Mouse (Mus musculus): Measurements from ENCODE around the gene Grid1.

Grid1 gene

DNA sequence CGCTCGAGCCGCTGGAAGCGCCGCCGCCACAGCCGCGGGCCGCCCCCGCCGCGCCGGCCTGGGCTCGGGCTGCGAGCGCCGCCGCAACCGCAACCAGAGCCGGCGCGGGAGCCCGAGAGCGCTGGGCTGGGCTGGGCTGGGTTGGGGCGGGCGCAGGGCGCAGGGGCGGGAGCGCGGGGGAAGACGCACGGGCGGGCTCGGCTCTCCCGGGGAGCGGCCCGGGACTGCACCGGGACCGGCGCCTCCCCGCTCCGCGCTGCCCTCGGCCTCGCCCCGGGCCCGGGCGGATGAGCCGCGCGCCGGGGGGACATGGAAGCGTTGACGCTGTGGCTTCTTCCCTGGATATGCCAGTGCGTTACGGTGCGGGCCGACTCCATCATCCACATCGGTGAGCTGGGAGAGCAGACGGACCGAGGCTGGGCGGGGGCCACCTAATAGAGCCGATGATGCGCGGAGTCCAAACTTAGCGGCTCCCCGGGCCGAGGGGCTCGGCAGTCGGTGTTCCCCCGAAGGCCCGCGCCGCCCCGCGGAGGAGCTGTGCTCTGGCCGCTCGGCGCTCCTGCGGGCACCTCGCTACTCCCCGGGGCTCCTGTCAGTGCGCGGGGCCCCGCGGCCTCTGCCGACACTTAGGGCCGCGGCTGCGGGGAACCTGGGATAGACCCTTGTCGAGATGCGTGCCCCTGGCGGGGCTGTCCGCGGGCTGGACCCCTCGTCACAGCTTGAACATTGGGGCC lies at the start of gene Grid1:
Gene Grid1 (plus strand): TSS at position 190 of the 734 bp plus-strand sequence.
- DNase-seq (ENCODE audit: low read depth in 2 of 2, low spot score in 2 of 2), result no peak

DNA sequence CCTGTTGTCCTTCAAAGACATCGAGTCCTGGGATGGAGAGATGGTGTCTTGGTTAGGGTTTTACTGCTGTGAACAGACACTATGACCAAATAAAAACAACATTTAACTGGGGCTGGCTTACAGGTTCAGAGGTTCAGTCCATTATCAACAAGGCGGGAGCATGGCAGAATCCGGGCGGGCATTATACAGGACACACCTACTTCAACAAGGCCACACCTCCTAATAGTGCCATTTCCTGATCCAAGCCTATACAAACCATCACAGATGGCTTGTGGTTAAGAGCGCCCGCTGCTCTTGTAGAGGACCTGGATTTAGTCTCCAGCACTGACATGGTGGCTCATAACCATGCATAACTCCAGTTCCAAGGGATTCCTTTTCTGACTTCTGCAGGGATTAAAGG lies 49.4 kb upstream of the Grid1 start:
- DNase-seq (ENCODE audit: low read depth in 2 of 2, low spot score in 2 of 2), result no peak

DNA sequence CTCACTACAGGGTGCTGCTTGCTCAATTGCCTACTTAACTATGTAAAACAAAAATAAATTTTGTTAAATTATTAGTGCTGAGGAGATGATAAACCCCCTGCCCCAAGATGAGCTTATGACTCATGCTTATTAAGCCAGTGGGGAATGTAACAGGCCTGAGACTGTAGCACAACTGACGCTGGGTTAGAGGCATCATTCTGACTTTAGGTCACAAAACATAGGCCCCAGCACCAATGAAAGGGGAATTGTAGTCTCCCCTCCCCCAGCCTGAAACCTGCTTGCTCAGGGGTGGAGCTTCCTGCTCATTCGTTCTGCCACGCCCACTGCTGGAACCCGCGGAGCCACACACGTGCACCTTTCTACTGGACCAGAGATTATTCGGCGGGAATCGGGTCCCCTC lies 48.3 kb upstream of the Grid1 start:
- DNase-seq (ENCODE audit: low read depth in 2 of 2, low spot score in 2 of 2), result no peak

DNA sequence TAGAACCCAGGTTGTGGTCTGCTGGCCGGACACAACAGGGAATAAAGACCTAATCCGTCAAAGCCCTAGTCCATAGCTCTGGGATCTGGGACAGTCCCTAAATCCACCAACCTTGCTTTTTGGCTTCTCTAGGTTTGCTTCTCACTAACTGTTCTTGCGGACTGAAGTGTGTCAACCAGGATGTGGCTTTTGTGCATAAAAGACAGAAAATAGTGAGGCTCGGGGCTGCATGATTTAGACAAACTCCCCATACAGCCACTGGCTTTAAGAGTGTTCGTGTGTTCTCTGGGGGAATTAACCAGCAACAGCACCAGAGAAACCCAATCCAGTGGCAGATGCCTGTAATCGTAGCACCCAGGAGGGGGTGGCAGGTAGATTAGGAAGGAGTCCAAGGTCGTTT lies 47.8 kb upstream of the Grid1 start:
- no peak for DNase-seq (ENCODE audit: low read depth in 2 of 2, low spot score in 2 of 2)

DNA sequence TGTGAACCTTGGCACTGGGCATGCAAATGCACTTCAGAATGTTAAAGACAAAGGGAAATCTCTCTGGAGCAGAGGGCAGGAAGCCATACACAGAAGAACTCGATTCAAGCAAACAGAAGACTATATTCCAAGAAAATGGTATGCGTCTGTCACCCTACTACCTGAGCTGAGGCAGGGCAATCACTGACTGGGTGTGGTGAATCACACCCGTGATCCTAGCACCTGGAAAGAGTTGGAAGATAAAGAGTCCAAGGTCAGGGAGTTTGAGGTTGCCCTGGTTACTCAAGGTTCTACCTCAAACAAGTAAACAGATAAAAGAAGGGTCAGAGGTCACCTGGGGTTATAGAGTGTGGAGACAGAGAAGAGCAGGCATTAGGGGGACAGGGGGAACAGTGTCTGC lies 46.2 kb upstream of the Grid1 start:
- no peak for DNase-seq (ENCODE audit: low read depth in 2 of 2, low spot score in 2 of 2)

DNA sequence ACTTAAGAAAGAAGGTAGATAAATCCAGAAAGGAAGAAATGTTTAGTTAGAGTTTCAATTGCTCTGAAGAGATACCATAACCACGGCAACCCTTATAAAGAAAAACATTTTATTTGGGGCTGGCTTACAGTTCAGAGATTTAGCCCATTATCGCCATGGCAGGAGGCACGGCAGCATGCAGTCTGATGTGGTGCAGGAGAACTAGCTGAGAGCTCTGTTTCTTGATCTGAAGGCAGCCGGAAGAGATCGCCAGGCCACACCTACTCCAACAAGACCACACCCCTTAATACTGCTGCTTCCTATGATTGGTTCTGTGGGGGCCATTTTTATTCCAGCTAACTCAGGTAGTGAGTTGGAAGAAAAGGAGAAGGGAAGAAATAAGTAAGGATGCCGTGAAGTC lies 45.7 kb upstream of the Grid1 start:
- no peak for DNase-seq (ENCODE audit: low read depth in 2 of 2, low spot score in 2 of 2)

DNA sequence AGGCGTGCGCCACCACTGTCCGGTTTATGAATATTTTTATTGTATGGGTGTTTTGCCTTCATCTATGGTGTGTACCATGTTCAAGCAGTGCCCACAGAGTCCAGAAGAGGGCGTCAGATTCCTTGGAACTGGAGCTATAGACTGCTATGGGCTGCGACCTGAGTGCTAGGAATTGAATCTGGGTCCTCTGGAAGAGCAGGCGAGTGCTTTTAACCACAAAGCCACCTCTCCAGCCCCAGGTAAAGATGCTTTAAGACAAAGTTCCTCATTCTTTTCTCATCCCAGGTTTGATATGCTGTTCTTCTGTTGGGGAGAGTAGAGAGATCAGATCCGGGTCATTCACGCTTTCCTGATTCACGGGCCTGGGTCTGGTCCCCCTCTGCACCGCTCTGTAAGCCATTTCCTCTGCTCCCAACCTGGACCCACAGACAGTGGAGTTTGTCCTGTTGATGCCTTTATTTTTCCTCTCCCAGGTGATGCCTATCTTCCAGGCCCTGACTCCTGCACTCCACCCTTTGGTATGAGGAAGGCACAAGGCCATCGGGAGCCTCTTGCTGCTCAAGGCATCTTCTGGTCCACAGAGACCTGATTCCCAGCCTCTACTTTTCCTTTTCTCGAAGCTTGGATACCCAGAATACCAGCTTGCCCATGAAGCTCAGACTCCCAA lies 43.1 kb upstream of the Grid1 start:
- no peak for DNase-seq (ENCODE audit: low read depth in 2 of 2, low spot score in 2 of 2)

DNA sequence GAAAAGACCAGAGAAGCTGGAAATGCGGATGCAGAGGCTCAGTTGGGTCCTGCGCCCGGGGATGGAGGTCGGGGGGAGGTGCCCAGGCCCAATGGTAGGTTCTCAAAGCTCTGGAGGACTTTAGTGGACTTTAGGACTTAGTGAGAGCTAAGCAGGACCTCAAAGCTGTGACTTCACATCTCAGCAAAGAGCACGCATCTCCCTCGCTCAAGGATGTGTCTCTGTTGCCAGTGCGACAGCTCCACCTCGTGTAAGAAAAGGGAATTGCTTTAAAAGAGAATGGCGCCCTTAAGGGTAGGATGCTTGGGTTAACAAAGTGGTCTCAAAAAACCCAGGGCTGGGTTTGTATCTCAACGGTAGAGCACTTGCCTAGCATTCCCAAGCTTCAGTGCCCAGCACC lies 42.1 kb upstream of the Grid1 start:
- peak; percentile 44 to 53 for DNase-seq (ENCODE audit: low read depth in 2 of 2, low spot score in 2 of 2)

DNA sequence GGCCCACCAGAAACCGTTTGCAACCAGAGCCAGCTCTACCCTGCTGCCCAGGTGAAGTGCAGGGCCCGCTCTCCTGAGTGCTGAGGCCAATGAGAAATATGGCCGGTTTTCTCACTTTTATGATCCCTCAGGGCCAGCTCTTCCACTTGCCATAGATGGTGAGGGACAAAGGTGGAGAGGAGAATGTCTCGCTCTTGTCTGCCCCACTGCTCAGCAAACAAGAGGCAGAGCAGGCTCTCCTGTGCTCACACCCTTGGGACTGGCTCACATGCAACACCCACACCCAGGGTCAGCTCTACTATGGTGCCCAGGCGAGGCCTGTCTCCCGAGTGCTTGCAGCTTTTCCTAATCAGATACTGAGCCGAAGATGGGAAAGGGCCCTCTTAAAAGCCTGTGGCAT lies 41.1 kb upstream of the Grid1 start:
- no peak for DNase-seq (ENCODE audit: low read depth in 2 of 2, low spot score in 2 of 2)

DNA sequence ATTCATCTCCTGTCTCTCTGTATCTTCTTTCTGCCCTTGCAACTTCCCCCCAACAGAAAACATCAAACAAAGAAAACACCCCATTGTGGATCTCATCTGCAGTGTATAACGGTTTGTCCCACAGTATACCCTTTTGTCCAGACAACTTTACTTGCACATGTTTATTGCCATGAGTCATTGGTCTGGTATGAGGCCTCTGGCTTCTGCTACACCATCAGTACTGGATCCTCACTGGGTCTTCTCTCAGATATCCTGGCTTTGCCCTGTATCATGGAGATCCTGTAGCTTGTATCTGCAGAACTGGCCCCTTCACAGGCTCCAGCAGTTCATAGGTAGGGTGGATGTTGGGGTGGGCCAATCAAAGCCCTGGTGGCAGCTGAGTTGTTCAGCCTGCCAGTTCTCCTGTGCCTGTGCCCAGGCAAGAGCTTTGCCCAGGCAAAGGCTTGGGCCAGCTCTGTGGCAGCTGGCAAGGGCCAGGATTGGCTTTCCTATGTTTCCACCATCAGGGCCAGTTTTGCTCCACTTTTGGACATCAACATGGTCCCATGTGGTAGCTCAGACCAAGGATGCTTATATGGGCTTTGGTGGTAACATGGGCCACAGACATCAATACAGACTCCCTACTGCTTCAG lies 26.4 kb upstream of the Grid1 start:
- no peak for DNase-seq (ENCODE audit: low read depth in 2 of 2, low spot score in 2 of 2)

DNA sequence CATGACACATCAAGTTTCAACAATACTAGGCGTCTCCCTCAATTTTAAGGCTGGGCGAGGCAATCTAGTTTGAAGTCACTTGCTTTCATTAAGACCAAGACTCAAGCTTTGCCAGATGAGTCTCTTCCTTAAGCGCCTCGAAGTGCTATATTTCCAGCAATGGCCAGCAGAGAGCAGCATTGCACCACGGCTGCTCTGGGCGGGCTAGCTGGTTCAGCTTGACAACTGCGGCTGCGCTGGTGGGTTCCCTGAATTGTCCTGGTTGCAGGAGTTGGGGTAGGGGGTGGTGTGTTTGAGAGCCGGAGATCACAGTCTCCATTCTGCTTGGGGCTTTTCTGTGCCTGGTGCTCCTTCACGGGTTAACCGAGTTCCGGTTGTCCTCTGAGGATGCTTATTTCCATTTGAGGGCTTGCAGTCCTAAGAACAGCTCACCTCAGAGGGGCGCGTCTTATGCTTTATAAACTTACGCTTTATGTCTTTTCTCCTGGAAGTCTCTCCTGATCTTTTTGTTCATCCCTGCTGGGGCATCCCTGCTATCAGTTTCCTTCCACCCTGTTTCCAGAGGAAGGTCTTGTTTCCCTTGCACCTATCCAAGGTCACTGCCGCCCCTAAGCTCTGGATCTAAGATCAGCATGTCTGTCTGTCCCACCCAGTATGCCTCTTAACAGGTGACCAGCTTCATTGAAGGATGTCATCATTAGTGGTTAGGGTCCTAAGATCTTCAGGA lies 9.0 kb upstream of the Grid1 start:
- peak; percentile 23 to 27 for DNase-seq (ENCODE audit: low read depth in 2 of 2, low spot score in 2 of 2)

DNA sequence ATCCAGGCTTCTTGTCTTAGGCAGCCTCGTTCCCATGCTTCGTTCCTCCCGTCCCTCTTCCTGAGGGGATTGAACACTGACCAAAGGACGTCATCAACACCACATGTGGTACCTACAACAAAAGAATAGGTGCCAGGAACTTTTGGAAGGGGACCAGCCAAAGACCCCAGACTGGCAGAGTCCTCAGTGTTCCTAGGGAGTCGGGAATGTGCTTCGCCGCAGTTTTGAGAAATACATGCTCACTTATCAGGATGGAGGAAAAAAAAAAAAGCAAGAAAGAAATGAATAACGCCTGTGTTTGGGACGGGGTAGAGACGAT lies 8.5 kb upstream of the Grid1 start:
- no peak for DNase-seq (ENCODE audit: low read depth in 2 of 2, low spot score in 2 of 2)

DNA sequence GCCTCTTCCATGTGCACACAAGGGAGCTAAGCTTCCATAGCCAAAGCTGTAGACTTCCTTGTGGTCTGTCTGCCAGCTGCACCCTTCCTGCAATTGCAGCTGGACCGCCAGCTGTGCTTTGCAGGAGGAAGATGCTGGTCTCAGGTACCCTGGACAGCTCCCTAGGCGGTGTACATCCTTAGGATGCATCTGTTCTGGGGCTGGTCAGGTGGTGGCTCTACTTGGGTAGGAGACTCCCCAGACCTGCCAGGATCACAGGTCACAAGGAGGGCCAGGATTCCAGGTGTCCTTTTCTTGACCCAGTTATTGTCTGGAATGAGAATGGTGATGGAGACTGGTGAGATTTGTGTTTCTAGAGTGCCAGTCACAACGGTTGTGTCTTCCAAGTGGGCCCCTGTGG lies 3.6 kb upstream of the Grid1 start:
- no peak for DNase-seq (ENCODE audit: low read depth in 2 of 2, low spot score in 2 of 2)

DNA sequence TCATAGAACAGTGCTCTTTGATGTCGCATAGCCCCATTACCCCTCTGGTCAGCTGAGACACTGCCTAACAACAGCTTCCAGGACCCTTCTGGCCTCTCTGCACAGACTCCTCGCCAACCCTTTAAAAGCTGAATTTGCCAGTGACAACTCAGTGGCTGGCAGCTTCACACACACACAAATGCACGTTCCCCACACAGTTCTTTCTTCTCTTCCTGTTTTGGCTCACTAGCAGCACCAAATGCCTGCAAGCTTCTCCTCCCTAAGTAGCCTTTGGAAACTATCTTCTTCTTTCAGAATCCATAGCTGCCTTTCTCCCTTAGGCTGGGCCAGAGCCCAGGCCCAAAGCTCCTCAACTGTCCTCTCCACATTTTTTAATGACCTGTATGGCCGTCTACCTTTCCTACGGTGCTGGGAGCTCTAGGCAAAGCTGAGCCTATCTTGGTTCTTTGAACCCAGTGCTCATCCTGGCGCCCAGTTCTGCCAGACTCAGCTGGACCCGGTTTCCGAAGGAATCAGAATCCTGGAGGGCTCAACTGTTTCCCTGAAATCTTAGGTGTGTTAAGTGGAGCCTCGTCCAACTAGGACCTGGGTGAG lies 1.4 kb upstream of the Grid1 start:
- no peak for DNase-seq (ENCODE audit: low read depth in 2 of 2, low spot score in 2 of 2)

DNA sequence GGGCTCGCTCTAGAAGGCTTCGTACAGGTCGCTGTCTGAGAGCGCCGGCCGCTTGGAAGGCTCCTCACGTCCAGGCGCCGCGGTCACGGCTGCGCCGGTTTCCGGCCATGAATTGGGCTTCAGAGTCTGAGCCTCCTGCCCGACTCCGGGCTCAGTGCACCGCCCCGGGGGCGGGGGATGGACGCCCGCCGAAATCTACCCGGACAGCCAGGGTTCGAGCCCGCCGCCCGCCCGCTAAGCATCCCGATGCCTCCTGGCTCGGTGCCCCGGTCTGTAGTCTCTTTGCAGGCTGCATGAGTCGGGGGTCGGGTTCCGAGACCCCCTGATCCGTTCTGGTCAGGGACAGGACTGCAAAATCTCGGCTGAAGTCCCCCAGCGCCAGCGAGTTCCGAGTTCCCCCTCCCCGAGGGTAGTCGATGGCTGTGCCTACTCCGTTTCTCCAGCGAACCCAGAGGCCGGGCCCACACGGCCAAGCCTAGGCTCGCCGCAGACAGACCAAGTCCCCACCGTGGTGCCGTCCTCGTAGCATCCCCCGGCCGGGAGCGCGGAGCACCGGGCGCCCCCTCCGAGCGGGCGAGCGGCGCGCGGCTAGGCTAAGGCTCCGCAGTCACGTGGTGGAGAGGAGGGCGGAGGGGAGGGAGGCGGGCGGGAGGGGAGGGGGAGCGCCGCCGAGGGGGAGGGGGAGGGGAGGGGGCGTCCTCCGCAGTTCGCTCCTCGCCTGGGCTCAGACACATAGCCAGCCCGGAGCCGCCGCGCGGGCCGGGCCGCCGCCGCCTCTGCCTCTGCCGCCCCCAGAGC lies 588 bp upstream of the Grid1 start:
- DNase-seq (ENCODE audit: low read depth in 2 of 2, low spot score in 2 of 2), result no peak

DNA sequence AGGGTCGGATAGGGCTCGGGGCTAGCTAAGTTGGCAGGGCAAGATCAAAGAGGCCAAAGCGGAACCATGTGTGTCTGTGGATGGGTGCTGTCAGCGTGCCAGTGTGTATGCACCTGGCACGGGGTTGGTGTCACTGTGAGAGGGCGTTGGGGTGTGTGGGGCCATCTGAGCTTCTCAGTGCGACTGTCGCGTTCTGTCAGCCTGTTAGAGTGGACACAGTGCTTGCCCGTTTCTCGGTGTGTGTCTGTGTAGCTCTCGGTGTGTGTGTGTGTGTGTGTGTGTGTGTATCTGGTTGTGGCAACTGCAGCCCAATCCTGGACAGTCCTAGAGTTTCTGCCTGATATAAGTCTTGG lies 721 bp downstream of the Grid1 start:
- no peak for DNase-seq (ENCODE audit: low read depth in 2 of 2, low spot score in 2 of 2)

DNA sequence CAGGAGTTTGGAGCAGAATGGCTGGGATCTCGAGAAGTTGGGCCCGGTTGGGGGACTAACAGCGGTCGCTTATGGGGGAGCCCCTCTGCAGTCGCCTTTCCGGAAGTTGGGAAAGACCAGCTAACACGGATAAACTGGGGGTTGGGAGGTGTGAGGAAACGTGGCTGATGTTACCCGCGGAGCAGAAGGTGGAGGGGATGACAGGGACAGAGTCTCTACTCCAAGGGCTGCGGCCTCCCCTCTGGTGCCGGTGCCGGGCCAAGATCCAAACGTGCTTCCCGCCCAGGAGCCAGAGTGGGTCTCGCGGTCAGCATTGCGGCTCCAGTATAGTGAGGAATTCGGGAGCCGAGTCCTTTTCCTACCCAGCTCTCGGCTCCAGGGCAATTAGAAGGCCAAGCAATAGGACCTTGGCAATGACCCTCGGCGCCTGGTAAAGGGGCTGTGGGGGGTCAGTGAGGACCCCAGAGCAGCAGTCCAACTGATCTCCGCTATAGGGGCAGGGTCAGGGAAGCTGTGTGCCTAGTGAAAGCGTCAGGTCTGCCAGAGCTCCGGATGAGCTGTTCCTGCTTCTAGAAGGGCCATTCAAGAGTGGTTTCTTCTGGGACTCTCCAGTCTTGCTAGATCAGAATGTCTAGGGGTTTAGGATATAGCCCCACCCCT lies 1.4 kb downstream of the Grid1 start:
- DNase-seq (ENCODE audit: low read depth in 2 of 2, low spot score in 2 of 2), result no peak

DNA sequence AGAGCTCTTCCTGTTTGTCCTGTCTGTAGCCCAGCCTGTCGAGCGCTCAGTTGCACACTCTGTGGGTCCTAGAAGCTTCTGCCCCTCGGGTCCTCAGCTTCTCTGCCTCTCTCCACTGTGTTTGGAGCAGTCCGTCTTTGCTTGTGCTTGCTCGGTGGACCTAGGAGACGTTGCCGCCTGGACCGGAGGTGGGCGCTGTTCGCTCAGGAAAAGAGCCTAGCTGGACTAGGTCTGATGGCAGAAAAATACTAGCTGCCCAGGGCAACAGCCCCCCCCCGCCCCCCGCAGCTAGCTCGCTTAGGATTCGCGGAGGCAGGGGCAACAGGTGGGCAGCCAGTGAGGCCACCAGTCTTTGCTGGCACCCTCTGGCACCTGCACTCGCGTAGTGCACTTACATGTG lies 3.2 kb downstream of the Grid1 start:
- DNase-seq (ENCODE audit: low read depth in 2 of 2, low spot score in 2 of 2), result no peak

DNA sequence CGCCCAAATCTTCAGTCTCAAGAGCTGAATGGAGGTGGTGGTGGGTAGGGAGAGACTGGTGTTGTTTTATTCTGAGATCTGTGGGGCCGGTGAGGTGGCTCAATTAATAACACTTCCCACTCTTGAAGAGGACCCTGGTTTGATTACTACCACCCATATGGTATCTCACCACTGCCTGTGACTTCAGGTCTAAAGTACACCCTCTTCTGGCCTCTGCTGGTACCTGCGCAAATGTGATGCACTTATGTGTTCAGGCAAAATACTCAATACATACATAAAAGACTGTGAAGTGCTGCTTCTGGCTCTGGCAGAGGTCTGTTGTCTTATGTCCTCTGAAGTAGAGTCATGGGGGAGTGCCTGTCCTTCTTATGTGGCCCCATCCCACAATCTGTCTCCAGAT lies 4.3 kb downstream of the Grid1 start:
- DNase-seq (ENCODE audit: low read depth in 2 of 2, low spot score in 2 of 2), result no peak

DNA sequence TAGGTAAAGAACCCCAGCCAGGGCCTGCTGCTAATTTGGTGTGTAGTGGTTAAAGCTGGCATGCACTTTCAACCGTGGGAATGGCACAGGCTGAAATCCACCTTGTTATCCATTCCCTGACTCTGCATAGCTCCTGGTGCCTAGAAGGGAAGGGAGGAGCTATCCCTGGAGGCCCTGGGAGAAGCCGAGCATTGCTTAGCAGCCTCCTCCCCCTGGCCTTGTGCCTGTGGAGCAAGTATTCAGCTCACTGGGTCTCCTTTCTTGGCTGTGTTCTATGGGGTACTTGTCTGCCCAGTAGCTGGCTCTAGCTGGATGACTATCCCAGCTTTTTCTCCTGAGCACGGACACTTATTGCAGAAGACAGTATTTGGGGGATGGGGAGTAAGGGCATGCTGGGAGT lies 6.0 kb downstream of the Grid1 start:
- no peak for DNase-seq (ENCODE audit: low read depth in 2 of 2, low spot score in 2 of 2)
